Mouse (Mus musculus) bone marrow macrophage, adult 2 months (primary cell): ENCODE measurements around the gene Tmbim4. TPM values are rescaled to one million over a fixed set of nuclear protein-coding genes. Genes with fewer than 3 reads are reported as not detected.

Source experiments
- H3K27ac ChIP-seq: 2 replicates; pipeline ENCODE4 v1.5.1; 2012; ENCODE audit warnings: low read depth, low read length; ENCODE audit not compliant: insufficient read depth
- H3K4me1 ChIP-seq: 2 replicates; pipeline ENCODE4 v1.6.1; 2012; ENCODE audit warnings: low read length; ENCODE audit not compliant: control insufficient read depth, insufficient read depth
- H3K4me3 ChIP-seq: 2 replicates; pipeline ENCODE4 v1.5.1; 2012; ENCODE audit warnings: mild to moderate bottlenecking, low read length, moderate library complexity; ENCODE audit not compliant: insufficient read depth
- CTCF ChIP-seq: IDR thresholded peaks from 2 replicates; pipeline ENCODE4 v1.5.1; 2012; ENCODE audit warnings: low read depth, mild to moderate bottlenecking, low read length, moderate library complexity
- POLR2A ChIP-seq: IDR thresholded peaks from 2 replicates; pipeline ENCODE4 v1.6.1; 2012; ENCODE audit warnings: mild to moderate bottlenecking, low read depth, low read length, borderline replicate concordance
- polyA plus RNA-seq: library from polyadenylated mRNA; stranded (reverse); fragments of >200 nt; gene quantifications from 2 replicates; pipeline ENCODE4 v1.2.4, GENCODE M21; 2012; ENCODE audit not compliant: missing spikeins, insufficient read depth, insufficient read length

Tmbim4 gene
- 157 and 180 TPM in 2 replicates for polyA plus RNA-seq

- TF ChIP-seq POLR2A (no peak), CTCF (no peak)
- Histone ChIP-seq H3K27ac (peak within 1 kb of the TSS; percentile 72), H3K4me3 (peak within 1 kb of the TSS; percentile 68), H3K4me1 (peaks cover 21% of the 10 kb centered on the region)
Measured at GRCm38 (mm10) chr10:120201131-120201921, at the start of gene Tmbim4. TSS of gene Tmbim4 (plus strand) at chr10:120201590.

- no peak for TF ChIP-seq CTCF
- TF ChIP-seq POLR2A = no peak
- Histone ChIP-seq H3K4me1 (peaks cover 20% of the 10 kb centered on the region), H3K4me3 (no peak overlapping the region), H3K27ac (no peak overlapping the region)
Measured at GRCm38 (mm10) chr10:120151672-120152071, 49.7 kb upstream of the Tmbim4 start.

GRCm38 (mm10) chr10:120153911-120154310, 47.5 kb upstream of the Tmbim4 start:
- Histone ChIP-seq H3K4me1 (peaks cover 20% of the 10 kb centered on the region), H3K4me3 (no peak overlapping the region)
- no peak for TF ChIP-seq CTCF
- TF ChIP-seq POLR2A = no peak

DNA sequence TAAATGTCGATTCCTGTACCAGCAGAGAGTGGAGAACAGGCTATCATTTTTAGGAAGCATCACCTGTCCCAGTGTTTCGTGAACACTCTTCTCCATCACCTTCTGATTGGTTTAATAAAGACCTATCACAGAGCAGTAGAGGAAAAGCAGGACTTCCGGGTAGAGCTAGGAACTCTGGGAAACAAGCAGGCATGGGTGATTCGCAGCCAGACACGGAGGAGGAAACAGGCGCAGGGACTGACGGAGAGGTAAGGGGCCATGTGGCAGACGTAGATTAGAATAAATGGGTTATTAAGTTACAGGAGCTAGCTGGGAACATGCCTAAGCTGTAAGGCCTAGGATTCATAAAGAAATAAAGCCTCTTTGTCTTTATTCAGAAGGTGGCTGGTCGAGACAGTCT, 40.9 kb upstream of the Tmbim4 start:
- no peak overlapping the region for H3K4me3 ChIP-seq
- no peak for TF ChIP-seq CTCF
- TF ChIP-seq POLR2A = no peak
- no peak overlapping the region for H3K27ac ChIP-seq
- peaks cover 24% of the 10 kb centered on the region for H3K4me1 ChIP-seq

More at GRCm38 (mm10) chr10:120153911-120154310, 47.5 kb upstream of the Tmbim4 start:
- H3K27ac ChIP-seq = peak overlapping the region; percentile 7; the same call in 1 of the 2 replicates

DNA sequence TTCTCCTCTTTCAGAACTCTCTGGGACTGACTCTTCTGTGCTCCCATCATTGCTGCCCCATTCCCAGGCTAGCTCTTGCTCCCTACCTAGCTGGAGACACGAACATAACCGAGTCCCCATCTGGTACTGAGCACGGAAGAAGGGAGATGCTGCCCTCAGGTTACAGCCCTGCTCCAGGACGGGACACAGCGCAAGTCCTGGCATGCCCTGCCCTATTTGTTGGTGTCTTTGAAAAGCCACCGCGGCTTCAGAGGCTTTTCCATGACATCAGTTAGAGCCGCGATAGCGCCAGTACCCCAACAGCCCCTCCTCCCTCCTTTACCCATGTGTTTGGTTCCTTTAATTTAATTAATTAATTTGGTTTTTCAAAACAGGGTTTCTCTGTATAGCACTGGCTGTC, 38.5 kb upstream of the Tmbim4 start:
- no peak overlapping the region for H3K4me3 ChIP-seq
- TF ChIP-seq POLR2A (no peak), CTCF (no peak)
- peaks cover 31% of the 10 kb centered on the region for H3K4me1 ChIP-seq
- H3K27ac ChIP-seq = peak overlapping the region; percentile 79

DNA sequence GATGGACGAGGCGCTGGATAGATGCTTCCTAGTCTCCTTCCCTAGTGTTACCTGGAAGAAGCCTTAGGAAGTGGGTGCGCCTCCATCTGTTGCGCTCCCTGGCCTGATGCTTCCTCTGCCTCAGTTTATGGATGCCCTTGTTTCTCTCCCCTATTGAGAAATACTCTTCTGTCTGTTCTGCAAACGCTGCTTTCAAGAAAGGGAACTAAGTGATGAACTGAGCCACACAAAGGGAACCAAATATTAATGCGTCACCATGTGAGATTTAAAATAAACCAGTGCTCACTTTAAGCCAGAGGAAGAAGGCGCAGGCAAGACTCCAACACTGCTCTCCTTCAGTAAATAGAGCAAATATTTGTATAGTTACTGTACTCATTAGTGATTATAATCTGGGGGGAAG, 37.9 kb upstream of the Tmbim4 start:
- peaks cover 31% of the 10 kb centered on the region for H3K4me1 ChIP-seq
- H3K27ac ChIP-seq = peak overlapping the region; percentile 92
- TF ChIP-seq CTCF (no peak), POLR2A (no peak)
- H3K4me3 ChIP-seq = no peak overlapping the region

- TF ChIP-seq CTCF = no peak
- TF ChIP-seq POLR2A = no peak
- Histone ChIP-seq H3K4me1 (peaks cover 31% of the 10 kb centered on the region), H3K27ac (peak overlapping the region; percentile 12; the same call in 1 of the 2 replicates), H3K4me3 (no peak overlapping the region)
Measured at GRCm38 (mm10) chr10:120164931-120165792, 36.2 kb upstream of the Tmbim4 start.

DNA sequence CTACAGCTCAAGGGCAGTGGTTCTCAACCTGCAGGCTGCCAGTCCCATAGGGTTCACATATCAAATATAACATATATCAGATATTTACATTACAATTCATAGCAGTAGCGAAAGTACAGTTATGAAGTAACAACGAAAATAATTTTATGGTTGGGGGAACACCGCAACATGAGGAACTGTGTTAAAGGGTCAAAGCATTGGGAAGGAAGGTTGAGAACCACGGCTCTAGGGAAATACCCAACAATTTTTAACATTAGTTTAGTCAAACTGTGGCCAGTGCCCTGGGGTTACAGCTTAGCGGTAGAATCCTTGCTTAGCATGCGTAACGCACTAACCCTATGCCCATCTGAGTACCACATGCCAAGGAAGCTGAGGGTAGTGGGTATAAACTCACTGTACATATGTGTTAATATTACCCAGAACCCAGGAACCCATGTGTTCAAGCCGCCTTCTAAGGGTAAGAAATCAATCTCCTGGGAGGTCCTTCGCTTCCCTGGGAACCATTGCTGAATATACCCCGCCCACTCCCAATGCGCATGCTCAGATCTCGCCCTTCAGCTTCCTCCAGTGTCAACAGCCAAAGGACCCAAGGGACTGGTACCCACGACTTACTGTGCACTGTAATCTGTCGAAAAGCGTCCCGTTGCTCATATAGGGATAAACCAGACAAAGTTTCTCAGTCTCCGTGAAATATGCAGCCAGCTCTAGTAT, 35.4 kb upstream of the Tmbim4 start:
- TF ChIP-seq CTCF (no peak), POLR2A (no peak)
- Histone ChIP-seq H3K4me3 (no peak overlapping the region), H3K27ac (no peak overlapping the region), H3K4me1 (peaks cover 31% of the 10 kb centered on the region)

DNA sequence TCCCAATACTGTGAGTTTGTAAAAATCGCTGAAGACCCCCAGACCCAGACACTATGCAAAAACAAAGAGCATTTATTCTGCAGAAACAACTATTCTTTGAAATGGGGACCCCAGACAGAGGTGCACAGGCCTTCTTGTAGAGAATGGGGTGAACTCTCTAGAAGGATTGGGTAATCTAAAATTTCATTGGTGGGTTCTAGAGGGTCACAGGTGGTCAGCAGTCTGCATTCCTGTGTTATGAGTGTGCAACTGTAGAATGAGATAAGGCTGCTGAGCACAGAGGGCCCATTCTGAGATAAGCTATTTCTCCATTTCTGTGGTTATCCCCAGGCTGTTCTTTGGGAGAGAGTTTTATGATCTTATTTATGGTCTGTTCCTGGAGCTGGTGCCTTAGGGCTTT, 33.3 kb upstream of the Tmbim4 start:
- TF ChIP-seq POLR2A = no peak
- TF ChIP-seq CTCF = no peak
- peaks cover 22% of the 10 kb centered on the region for H3K4me1 ChIP-seq
- no peak overlapping the region for H3K27ac ChIP-seq

More for the DNA sequence above, 33.3 kb upstream of the Tmbim4 start:
- H3K4me3 ChIP-seq = no peak overlapping the region
